Mouse (Mus musculus) megakaryocyte, embryonic 14.5 days (primary cell): Measurements from ENCODE around the gene Usp21. TPM values are rescaled to one million over a fixed set of nuclear protein-coding genes. Genes with fewer than 3 reads are reported as not detected.
"Not testable (repeated sequence)": the region's sequence is repeated elsewhere in the genome, so short reads cannot be mapped to it uniquely, and the experiment has no call there.

Experiments
- H3K27me3 ChIP-seq: replicated peaks from 2 replicates; pipeline ENCODE3; 2012; ENCODE audit warnings: inconsistent platforms
- H3K36me3 ChIP-seq: replicated peaks from 2 replicates; pipeline ENCODE3; 2012; ENCODE audit warnings: low read length, inconsistent platforms, mixed read lengths
- H3K4me1 ChIP-seq: 2 replicates; pipeline ENCODE4 v1.6.1; 2012; ENCODE audit warnings: inconsistent platforms
- H3K4me3 ChIP-seq: replicated peaks from 2 replicates; pipeline ENCODE3; 2012; ENCODE audit warnings: moderate library complexity, mild to moderate bottlenecking, inconsistent platforms
- H3K9me3 ChIP-seq: 2 replicates; pipeline ENCODE4 v1.6.1; 2012; ENCODE audit warnings: inconsistent platforms
- FLI1 ChIP-seq: IDR thresholded peaks from 2 replicates; pipeline ENCODE4 v1.6.1; 2012; ENCODE audit warnings: low read length, inconsistent platforms, mixed read lengths
- GATA1 ChIP-seq: IDR thresholded peaks from 3 replicates; pipeline ENCODE4 v1.6.1; 2012; ENCODE audit warnings: mixed read lengths, low read length, inconsistent platforms, borderline replicate concordance
- polyA plus RNA-seq: library from polyadenylated mRNA; stranded (reverse); fragments of >175 nt; gene quantifications from 2 replicates; pipeline ENCODE4 v1.2.3, GENCODE M21; 2012; ENCODE audit warnings: low replicate concordance; ENCODE audit not compliant: insufficient read depth

Usp21 gene
- polyA plus RNA-seq, 1 experiment = 33.2 TPM

- TF ChIP-seq FLI1 (no peak), GATA1 (no peak)
- Histone ChIP-seq H3K4me1 (peaks cover 18% of the 10 kb centered on the region), H3K9me3 (0 out of 2 replicates have a peak, but pooled peaks cover 3% of the 10 kb centered on the region), H3K27me3 (no peaks in the 10 kb centered on the region), H3K4me3 (no peak overlapping the region), H3K36me3 (peaks cover 18% of the 10 kb centered on the region)
Observed at GRCm38 (mm10) chr1:171319748-171320147, 32.0 kb upstream of the Usp21 start.

- Histone ChIP-seq H3K4me1 (peaks cover 10% of the 10 kb centered on the region), H3K9me3 (0 out of 2 replicates have a peak, but pooled peaks cover 3% of the 10 kb centered on the region), H3K27me3 (no peaks in the 10 kb centered on the region), H3K36me3 (no peaks in the 10 kb centered on the region), H3K4me3 (no peak overlapping the region)
- TF ChIP-seq FLI1 = no peak
- no peak for TF ChIP-seq GATA1
Observed at GRCm38 (mm10) chr1:171309321-171309720, 21.5 kb upstream of the Usp21 start.

DNA sequence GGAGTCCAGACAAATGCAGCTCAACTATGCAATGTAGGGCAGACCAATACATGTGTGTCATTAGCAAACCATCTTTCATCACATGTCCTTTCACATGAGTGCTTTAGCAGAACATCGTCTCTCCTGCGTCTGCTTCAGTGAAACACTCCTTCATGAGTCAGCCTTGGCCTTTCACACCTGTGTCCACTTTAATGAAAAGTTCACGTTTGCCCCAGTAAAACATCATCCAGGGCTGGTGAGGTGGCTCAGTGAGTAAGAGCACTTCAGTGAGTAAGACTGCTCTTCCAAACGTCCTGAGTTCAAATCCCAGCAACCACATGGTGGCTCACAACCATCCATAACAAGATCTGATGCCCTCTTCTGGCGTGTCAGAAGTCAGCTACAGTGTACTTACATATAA, 18.4 kb upstream of the Usp21 start:
- H3K9me3 ChIP-seq, H3K4me3 ChIP-seq, H3K4me1 ChIP-seq, H3K27me3 ChIP-seq, H3K36me3 ChIP-seq: not testable (repeated sequence)

DNA sequence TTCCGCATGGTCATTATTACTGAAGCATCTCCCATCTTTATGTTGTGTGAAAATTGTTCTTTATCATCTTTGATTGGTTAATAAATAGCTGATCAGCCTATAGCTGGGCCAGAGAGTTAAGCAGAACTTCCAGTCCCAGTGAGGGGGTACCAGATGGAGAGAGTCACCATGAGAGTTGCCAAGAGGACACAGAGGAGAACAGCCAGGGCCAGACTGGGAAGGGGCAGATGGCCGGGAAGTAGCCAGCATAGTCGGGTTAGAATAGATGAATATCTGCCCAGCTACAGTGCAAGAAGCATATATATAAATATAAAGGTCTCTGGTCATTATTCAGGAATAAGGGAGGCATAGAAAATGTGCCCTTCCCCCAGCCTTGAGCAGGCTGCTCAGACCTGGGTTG, 10.4 kb upstream of the Usp21 start:
- Histone ChIP-seq H3K4me1 (peaks cover 8% of the 10 kb centered on the region; the same call in 1 of the 2 replicates), H3K9me3 (no peaks in the 10 kb centered on the region; the same call in 1 of the 2 replicates), H3K27me3 (peaks cover 8% of the 10 kb centered on the region), H3K4me3 (no peak overlapping the region), H3K36me3 (no peaks in the 10 kb centered on the region)
- TF ChIP-seq GATA1 = no peak
- no peak for TF ChIP-seq FLI1

- Histone ChIP-seq H3K36me3 (peaks cover 11% of the 10 kb centered on the region), H3K4me3 (peak overlapping the region; percentile 97), H3K4me1 (peaks cover 17% of the 10 kb centered on the region; the same call in 1 of the 2 replicates), H3K27me3 (peaks cover 8% of the 10 kb centered on the region), H3K9me3 (no peaks in the 10 kb centered on the region; the same call in 1 of the 2 replicates)
- TF ChIP-seq GATA1 = no peak
- no peak for TF ChIP-seq FLI1
Observed at GRCm38 (mm10) chr1:171295063-171295402, 7.2 kb upstream of the Usp21 start.

GRCm38 (mm10) chr1:171294298-171295062, 6.7 kb upstream of the Usp21 start, which contains the start of gene Ufc1:
Ufc1 (minus strand) TSS chr1:171295024.
- Histone ChIP-seq H3K4me1 (peaks cover 17% of the 10 kb centered on the region; the same call in 1 of the 2 replicates), H3K9me3 (no peaks in the 10 kb centered on the region; the same call in 1 of the 2 replicates), H3K36me3 (peaks cover 17% of the 10 kb centered on the region), H3K27me3 (peaks cover 8% of the 10 kb centered on the region), H3K4me3 (peak within 1 kb of the TSS; percentile 97)
- TF ChIP-seq GATA1 (no peak), FLI1 (no peak)

DNA sequence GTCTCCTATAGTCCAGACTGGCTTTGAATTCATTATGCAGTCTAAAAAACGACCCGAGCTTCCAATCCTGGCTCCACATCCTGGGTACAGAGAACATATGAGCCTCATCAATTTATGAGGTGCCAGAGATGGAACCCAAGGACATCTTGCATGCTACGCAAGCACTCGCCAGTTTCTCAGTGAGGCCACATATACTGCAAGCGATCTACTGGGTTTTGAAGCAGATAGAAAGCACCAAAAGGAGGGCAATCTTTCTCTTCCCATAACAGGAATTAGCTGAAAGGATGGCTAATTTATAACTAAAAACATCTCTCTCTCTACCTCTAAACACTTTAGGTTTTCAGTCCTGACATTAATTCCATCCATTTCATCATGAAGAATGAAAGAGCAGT, 6.1 kb upstream of the Usp21 start:
- Histone ChIP-seq H3K4me1 (peaks cover 17% of the 10 kb centered on the region; the same call in 1 of the 2 replicates), H3K27me3 (peaks cover 8% of the 10 kb centered on the region), H3K4me3 (peak overlapping the region; percentile 97), H3K36me3 (peaks cover 23% of the 10 kb centered on the region), H3K9me3 (no peaks in the 10 kb centered on the region; the same call in 1 of the 2 replicates)
- no peak for TF ChIP-seq FLI1
- no peak for TF ChIP-seq GATA1

- Histone ChIP-seq H3K36me3 (peaks cover 28% of the 10 kb centered on the region), H3K9me3 (no peaks in the 10 kb centered on the region; the same call in 1 of the 2 replicates), H3K27me3 (peaks cover 8% of the 10 kb centered on the region), H3K4me3 (peak overlapping the region; percentile 97), H3K4me1 (peaks cover 23% of the 10 kb centered on the region; the same call in 1 of the 2 replicates)
- no peak for TF ChIP-seq FLI1
- no peak for TF ChIP-seq GATA1
Observed at GRCm38 (mm10) chr1:171293351-171293750, 5.6 kb upstream of the Usp21 start.

DNA sequence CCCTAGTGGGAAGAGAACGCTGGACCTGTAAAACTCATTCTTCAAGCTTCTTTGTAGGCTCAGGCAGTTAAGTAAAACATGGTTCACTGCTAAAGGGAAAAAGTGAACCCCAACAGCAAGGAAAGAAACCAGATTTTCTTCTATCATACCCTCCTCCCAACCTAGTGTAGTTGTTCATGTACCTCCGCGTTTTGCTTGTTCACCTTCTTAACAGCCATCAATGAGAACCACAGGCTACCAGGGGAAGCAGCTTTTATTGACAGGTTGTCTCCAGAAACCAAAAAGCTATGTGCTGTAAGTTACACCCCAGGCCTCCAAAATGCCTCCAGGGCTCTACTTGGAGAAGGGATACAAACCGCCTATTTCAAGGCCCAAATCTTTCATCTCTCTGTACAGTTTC, 537 bp upstream of the Usp21 start:
- no peaks in the 10 kb centered on the region for H3K9me3 ChIP-seq
- peak overlapping the region; percentile 97 for H3K4me3 ChIP-seq
- TF ChIP-seq GATA1 (no peak), FLI1 (no peak)
- no peaks in the 10 kb centered on the region for H3K27me3 ChIP-seq
- peaks cover 59% of the 10 kb centered on the region for H3K4me1 ChIP-seq
- H3K36me3 ChIP-seq = peaks cover 66% of the 10 kb centered on the region

- H3K4me3 ChIP-seq = peak overlapping the region; percentile 97
- H3K36me3 ChIP-seq = peaks cover 76% of the 10 kb centered on the region
- no peaks in the 10 kb centered on the region for H3K9me3 ChIP-seq
- TF ChIP-seq GATA1 (no peak), FLI1 (no peak)
- no peaks in the 10 kb centered on the region for H3K27me3 ChIP-seq
- peaks cover 60% of the 10 kb centered on the region for H3K4me1 ChIP-seq
Observed at GRCm38 (mm10) chr1:171286517-171286916, 1.3 kb downstream of the Usp21 start.
